Mouse (Mus musculus) kidney, adult 11 months (tissue): ENCODE results near the gene Gm42688.
"Not testable (repeated sequence)": the region's sequence is repeated elsewhere in the genome, so short reads cannot be mapped to it uniquely, and the experiment has no call there.

Experiments used
- DNase-seq: peaks from one replicate; pipeline ENCODE4 v3.0.0; 2022

Gm42688 gene

GRCm38 (mm10) chr6:83142211-83142731, 40.9 kb downstream of the Gm42688 start:
- no peak for DNase-seq

- DNase-seq, result no peak
Observed at GRCm38 (mm10) chr6:83142886-83143285, 41.5 kb downstream of the Gm42688 start.

GRCm38 (mm10) chr6:83145209-83145608, 43.8 kb downstream of the Gm42688 start:
- no peak for DNase-seq

- no peak for DNase-seq
Observed at GRCm38 (mm10) chr6:83145805-83146204, 44.4 kb downstream of the Gm42688 start.

- no peak for DNase-seq
Observed at GRCm38 (mm10) chr6:83147280-83147679, 45.9 kb downstream of the Gm42688 start.

- DNase-seq, result no peak
Observed at GRCm38 (mm10) chr6:83151721-83152120, 50.3 kb downstream of the Gm42688 start.

- DNase-seq, result no peak
Observed at GRCm38 (mm10) chr6:83153038-83153437, 51.6 kb downstream of the Gm42688 start.

- DNase-seq, result no peak
Observed at GRCm38 (mm10) chr6:83153485-83153884, 52.1 kb downstream of the Gm42688 start.

DNA sequence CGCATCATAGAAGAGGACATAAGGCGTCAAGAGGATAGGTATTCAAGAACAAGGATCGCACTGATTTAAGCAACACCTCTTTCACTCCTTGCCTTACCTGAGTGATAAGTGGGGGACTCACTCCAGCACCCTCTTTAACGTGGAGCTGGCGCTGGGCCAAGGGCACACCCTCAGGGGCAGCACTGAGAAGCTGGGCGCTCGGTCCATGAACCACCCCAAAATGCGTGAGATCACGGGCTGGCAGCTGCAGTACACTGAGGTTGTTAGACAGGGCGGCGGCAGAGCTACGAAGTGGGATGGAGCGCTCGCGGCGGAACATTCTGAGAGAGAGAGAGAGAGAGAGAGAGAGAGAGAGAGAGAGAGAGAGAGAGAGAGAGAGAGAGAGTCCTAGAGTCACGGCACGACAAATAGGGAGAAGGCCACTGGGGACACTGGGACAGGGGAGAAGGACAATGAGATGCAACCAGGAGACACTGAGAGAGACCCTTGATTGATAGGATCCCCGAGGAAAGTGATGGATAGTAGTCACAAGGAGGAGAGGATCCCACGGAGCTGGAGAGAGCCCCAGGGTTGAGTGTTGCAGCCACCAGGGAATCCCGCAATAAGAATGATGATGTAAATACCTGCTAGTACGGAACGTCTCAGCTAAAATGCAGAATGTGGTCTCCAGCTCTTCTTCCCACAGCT, 54.3 kb downstream of the Gm42688 start:
- no peak for DNase-seq

DNA sequence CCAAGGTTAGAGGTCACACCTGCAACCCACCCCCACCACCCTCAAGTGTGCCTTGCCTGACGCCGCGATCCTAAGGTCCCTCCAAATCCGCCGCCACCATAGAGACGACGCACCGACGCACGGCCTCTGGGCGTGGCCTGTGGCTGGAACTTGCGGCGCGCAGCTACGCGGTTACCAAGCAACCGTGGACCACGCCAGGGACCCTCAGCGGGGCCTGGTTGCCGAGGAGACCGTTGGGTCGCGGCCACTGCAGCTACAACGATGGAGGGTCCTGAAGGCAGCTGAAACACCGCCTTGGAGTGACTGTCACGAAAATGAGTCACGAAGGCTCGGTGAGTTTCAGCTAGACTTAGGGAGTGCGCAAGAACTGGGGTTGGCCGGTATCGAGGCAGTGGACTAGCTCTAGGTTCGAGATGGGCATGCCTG, 54.9 kb downstream of the Gm42688 start, which contains the start of the genes Wdr54 and 1700003E16Rik:
TSS of gene Wdr54 (minus strand) at position 139 of the 426 bp plus-strand sequence.
TSS of gene 1700003E16Rik (plus strand) at position 146 of the 426 bp plus-strand sequence.
- no peak for DNase-seq

GRCm38 (mm10) chr6:83159456-83159855, 58.0 kb downstream of the Gm42688 start:
- DNase-seq, result not testable (repeated sequence)
